Mouse (Mus musculus) spleen, adult 18-20 months (tissue): ENCODE data around the gene Cavin2.

Experiments used
- DNase-seq, 2 experiments: peaks; one replicate each; pipeline ENCODE4 v3.0.0; 2022; ENCODE audit warnings: mixed read lengths in 2 of 2

Cavin2 gene

GRCm38 (mm10) chr1:51315476-51315875, 26.6 kb downstream of the Cavin2 start:
- DNase-seq = no peak

- DNase-seq = no peak
Observed at GRCm38 (mm10) chr1:51323506-51323905, 34.6 kb downstream of the Cavin2 start.

GRCm38 (mm10) chr1:51328541-51328940, 39.6 kb downstream of the Cavin2 start:
- DNase-seq = no peak

GRCm38 (mm10) chr1:51332986-51333385, 44.1 kb downstream of the Cavin2 start:
- no peak for DNase-seq

GRCm38 (mm10) chr1:51333557-51334285, 44.8 kb downstream of the Cavin2 start:
- DNase-seq = peak in 1 of 2 experiments; percentile 47

- no peak for DNase-seq
Observed at GRCm38 (mm10) chr1:51334289-51334688, 45.4 kb downstream of the Cavin2 start.

GRCm38 (mm10) chr1:51335081-51335480, 46.2 kb downstream of the Cavin2 start:
- no peak for DNase-seq

GRCm38 (mm10) chr1:51344160-51344559, 55.2 kb downstream of the Cavin2 start:
- DNase-seq = no peak

GRCm38 (mm10) chr1:51347596-51347995, 58.7 kb downstream of the Cavin2 start:
- DNase-seq = no peak

GRCm38 (mm10) chr1:51348631-51349030, 59.7 kb downstream of the Cavin2 start:
- no peak for DNase-seq

- DNase-seq = no peak
Observed at GRCm38 (mm10) chr1:51349291-51349967, 60.5 kb downstream of the Cavin2 start.
